Mouse (Mus musculus) bone marrow, adult 2 months (tissue): Measurements from ENCODE around the gene Gm10799. TPM values are rescaled to one million over a fixed set of nuclear protein-coding genes. Genes with fewer than 3 reads are reported as not detected.
"Not testable (repeated sequence)": the region's sequence is repeated elsewhere in the genome, so short reads cannot be mapped to it uniquely, and the experiment has no call there.

Experiments
- H3K27ac ChIP-seq: fragments of 200-500 bp; 2 replicates; pipeline ENCODE4 v1.5.1; 2012; ENCODE audit warnings: low read depth, mild to moderate bottlenecking, control low read depth, inconsistent platforms, low read length; ENCODE audit not compliant: control insufficient read depth, poor library complexity, insufficient read depth
- H3K4me1 ChIP-seq: fragments of 200-500 bp; 2 replicates; pipeline ENCODE4 v1.6.1; 2011; ENCODE audit warnings: low read length; ENCODE audit not compliant: control insufficient read depth, insufficient read depth
- H3K4me3 ChIP-seq: fragments of 200-500 bp; replicated peaks from 2 replicates; pipeline ENCODE3; 2011; ENCODE audit warnings: mild to moderate bottlenecking, low read depth, low read length, control low read depth; ENCODE audit not compliant: control insufficient read depth
- CTCF ChIP-seq: fragments of 200-500 bp; IDR thresholded peaks from 2 replicates; pipeline ENCODE4 v1.5.1; 2011; ENCODE audit warnings: low read length, control low read depth; ENCODE audit not compliant: control insufficient read depth, insufficient read depth
- POLR2A ChIP-seq: fragments of 200-500 bp; IDR thresholded peaks from 2 replicates; pipeline ENCODE4 v1.6.1; 2011; ENCODE audit warnings: low read depth, mild to moderate bottlenecking, control low read depth, low read length, borderline replicate concordance; ENCODE audit not compliant: control insufficient read depth
- whole genome bisulfite sequencing: fragments of 180-500 bp; shearing (Covaris S2); methylation state at CpG from one replicate; pipeline ENCODE4 v1.1.7; 2018; 5-methylcytosine and 5-hydroxymethylcytosine counted together
- polyA plus RNA-seq: library from polyadenylated mRNA; stranded (reverse); fragments of >200 nt; gene quantifications from 2 replicates; pipeline ENCODE4 v1.2.4, GENCODE M21; 2011; ENCODE audit warnings: low replicate concordance; ENCODE audit not compliant: missing spikeins, insufficient read depth, insufficient read length

The Gm10799 gene
- not detected in 2 replicates for polyA plus RNA-seq

DNA sequence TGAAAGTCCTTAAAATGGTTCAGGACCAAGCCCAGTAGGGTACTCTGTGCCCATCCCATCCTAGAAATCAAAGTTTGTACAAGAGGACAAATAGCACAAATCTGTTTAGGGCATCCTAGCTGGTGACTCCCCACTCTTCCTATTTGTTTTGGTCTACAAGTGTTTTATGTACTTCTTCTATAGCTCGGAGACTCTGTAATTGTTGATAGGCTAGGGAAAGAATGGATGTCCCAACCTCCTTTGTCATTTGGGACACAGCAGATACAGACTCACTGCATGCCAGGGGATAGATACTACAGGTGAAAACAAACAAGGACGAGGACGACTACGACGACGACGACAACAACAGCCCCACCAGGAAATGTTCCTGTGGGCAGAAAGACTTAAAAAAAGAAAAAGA is at the start of gene Gm10799:
TSS of gene Gm10799 (minus strand) at position 101 of the 400 bp plus-strand sequence.
- not testable (repeated sequence) for H3K27ac ChIP-seq, H3K4me3 ChIP-seq, H3K4me1 ChIP-seq
- WGBS, result 16% methylated on average over 7 of the region's 7 CpGs

DNA sequence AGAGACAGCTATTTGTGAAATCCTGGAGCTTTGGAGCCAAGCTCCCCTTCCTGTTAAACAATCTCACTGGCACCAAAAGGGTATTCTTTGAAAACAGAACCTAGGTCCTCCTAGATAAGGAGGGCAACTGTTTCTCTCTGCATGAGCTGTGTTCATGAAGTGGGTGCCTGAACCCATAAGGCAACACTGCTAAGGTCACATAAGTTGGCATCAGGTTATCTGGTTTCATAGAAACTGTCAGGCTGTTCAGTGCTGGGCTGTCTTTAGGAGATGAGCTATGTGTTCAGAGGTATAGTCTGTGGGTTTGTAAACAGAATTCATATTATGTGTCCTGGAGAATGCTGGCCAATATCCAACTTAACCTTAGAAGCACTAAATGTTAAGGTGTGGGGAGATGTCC is 48.8 kb upstream of the Gm10799 start:
- H3K4me1 ChIP-seq, H3K4me3 ChIP-seq, H3K27ac ChIP-seq: not testable (repeated sequence)

DNA sequence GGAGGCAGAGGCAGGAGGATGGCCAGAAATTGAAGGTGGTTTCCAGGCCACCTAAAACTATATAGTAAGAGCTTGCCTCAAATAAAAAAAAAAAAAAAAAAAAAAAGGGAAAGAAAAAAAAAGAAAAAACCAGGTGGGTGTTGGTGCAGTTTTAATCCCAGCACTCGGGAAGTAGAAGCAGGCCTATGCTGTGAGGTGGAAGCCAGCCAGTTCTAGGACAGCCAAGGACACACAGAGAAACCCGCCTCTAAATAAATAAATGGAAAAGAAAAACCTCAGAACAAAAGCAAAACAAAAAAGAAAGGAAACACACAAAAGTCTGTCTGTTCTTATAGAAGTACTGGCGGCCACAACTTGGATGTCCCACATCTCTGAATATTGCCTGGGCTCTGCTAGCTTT is 46.5 kb upstream of the Gm10799 start:
- H3K4me1 ChIP-seq, result no peaks in the 10 kb centered on the region
- no peak overlapping the region for H3K4me3 ChIP-seq
- TF ChIP-seq CTCF (no peak), POLR2A (no peak)
- WGBS, result 86% methylated on average over 3 of the region's 3 CpGs
- no peak overlapping the region for H3K27ac ChIP-seq

DNA sequence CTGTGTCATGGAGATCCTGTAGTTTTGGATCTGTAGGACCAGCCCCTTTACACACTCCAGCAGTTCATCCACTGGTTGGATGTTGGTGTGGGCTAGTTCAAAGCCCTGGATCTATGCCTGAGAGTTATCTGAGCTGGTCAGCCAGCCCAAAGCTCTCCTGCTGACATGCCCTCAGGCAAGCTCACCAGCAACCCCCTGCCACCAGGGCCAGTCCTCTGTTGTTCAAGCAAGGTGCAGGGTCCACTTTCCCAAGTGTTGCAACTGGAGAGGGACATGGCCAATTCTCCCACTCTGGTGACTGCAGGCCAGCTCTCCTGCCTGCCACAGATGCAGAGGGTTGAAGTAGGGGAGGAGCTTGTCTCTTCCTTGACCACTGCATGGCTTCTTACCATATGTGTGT is 45.2 kb upstream of the Gm10799 start:
- not testable (repeated sequence) for H3K27ac ChIP-seq, H3K4me1 ChIP-seq, H3K4me3 ChIP-seq

DNA sequence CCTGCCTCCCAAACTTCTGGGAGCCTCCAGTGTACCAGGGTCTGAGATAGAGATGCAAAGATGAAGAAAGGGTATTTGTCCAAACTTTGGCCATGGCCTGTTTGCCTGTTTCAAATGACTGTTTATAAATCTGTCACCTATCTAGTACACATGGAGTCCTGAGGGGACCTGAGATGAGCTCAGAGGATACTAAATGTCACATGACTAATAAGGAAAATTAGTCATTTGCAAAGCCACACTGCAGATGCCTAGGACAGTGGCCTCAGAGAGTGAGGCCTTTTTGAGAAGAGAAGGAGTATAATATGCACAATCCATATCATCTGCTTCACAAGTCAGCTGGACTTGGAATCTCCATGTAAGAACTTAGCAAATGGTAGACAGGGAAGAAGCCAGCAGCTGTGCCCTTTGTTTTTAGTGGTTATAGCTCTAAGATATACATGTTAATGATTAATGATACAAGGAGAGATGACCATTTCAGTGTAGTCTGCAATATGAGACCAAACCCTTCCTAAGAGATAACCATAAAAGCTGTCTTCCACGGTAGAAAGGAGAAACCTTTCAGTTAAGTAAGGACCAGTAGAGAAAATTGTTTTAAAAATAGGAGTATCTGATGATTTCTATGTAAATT is 42.9 kb upstream of the Gm10799 start:
- not testable (repeated sequence) for H3K27ac ChIP-seq, H3K4me3 ChIP-seq, H3K4me1 ChIP-seq
- WGBS, result no CpG with 5 or more reads among the region's 1 CpGs

DNA sequence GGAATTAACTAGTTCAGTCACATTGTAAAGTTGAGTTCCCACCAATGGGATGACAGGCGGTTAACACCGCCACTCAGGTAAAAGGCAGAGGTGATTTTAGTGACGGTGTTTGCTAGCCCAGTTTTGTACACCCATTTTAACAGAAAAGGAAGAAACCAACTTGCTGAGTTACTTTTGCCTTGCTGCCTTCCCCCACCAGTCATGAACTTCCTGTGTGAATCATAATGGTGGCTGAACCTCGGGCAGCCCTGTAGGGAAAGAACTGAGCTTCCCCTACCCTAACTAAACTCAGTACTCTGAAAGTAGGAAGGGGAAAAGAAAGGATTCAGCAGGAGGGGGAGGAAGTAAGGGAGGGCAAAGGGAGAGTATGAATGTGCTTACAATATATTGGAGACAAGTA is 41.7 kb upstream of the Gm10799 start:
- Histone ChIP-seq H3K4me3 (no peak overlapping the region), H3K4me1 (no peaks in the 10 kb centered on the region), H3K27ac (no peak overlapping the region)
- 66% methylated on average over 4 of the region's 4 CpGs for WGBS
- TF ChIP-seq POLR2A, result no peak
- TF ChIP-seq CTCF, result no peak

DNA sequence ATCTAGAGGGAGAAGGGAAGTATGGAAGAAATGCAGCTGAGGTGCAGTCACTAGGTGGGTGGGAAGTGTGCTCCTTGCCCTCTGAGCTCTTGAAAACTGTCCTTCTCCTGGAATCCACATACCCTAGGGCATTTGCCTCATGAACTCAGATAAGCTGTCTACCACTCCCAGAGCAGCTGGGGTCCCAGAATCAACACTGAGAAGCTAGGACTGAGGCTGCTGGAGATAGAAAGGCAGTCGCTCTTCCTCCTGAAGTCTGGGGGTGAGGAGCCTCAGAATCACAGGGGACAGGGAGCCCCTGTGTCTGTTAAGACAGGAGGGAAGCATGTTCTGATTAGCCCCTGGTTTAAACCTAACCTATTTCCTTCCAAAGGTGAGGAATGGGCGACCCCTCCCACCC is 41.2 kb upstream of the Gm10799 start:
- Histone ChIP-seq H3K4me3 (no peak overlapping the region), H3K4me1 (no peaks in the 10 kb centered on the region), H3K27ac (no peak overlapping the region)
- TF ChIP-seq CTCF (no peak), POLR2A (no peak)
- WGBS, result 69% methylated on average over 2 of the region's 2 CpGs

DNA sequence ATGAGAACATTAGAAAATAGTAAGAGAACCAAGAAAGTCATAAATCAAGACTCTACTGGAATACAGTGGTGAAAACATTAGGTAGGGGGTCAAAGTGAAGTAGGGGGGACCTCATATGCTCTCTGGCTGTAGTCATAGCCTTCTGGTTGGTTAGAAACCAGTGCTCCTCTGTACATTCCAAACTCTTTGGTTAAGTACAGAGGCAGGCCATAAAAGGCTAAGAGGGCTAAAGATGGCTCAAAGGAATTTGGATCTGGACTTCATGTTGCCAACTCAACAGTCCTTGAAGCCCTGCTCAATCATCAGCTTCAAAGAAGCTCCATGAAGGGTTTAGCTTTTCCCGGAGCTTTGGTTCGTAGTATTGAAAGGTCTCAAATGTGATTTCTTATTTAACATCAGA is 40.7 kb upstream of the Gm10799 start:
- H3K4me1 ChIP-seq, H3K4me3 ChIP-seq, H3K27ac ChIP-seq: not testable (repeated sequence)
- 93% methylated on average over 2 of the region's 2 CpGs for WGBS

DNA sequence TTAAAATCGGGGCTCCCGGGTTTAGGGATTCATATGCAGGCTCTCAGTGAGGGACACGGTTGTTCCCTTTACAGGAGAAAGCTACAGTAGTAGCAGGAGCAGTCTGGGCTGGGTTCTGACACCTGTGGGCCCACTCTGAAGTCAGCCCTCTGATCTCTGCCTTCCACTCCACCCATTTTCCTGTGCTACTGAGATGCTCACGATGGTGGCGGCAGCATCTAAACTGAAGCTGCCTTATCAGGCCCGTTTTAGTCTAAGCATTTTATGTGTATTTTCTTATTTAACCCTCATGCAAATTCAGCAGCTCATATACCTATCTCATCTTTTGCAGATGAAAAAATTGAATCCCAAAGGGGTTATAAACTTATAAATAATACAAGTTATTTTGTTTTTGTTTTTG is 36.5 kb upstream of the Gm10799 start:
- TF ChIP-seq POLR2A (no peak), CTCF (no peak)
- Histone ChIP-seq H3K4me3 (no peak overlapping the region), H3K4me1 (no peaks in the 10 kb centered on the region), H3K27ac (no peak overlapping the region)
- WGBS, result 78% methylated on average over 6 of the region's 6 CpGs

DNA sequence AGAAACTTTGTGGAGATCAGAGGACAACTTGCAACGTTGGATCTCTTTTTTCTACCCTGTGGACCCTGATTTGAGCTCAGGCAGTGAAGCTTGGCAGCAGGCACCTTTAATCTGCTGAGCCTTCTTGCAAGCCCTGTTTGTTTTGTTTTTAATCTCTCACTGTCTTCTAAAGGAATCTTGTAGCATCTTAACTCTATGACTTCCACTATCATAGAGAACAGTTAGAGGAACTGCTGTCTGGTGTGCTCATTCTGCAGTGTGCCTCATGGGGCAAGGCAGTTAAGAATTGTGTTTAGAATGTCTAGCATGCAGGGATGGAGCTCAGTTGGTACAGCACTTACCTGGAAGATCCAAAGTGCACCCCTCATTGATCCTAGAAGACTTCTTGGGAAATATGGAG is 31.6 kb upstream of the Gm10799 start:
- no peak overlapping the region for H3K27ac ChIP-seq
- 47% methylated on average over 1 of the region's 1 CpGs for WGBS
- H3K4me3 ChIP-seq, result no peak overlapping the region
- no peaks in the 10 kb centered on the region for H3K4me1 ChIP-seq
- no peak for TF ChIP-seq POLR2A
- no peak for TF ChIP-seq CTCF
